Mouse (Mus musculus): Measurements from ENCODE around the gene H2al1a. TPM values are rescaled to one million over a fixed set of nuclear protein-coding genes. Genes with fewer than 3 reads are reported as not detected.
"Not testable (repeated sequence)": the region's sequence is repeated elsewhere in the genome, so short reads cannot be mapped to it uniquely, and the experiment has no call there.

H2al1a gene
- not detected in 2 replicates for polyA plus RNA-seq (2015; fragmentation: Nextera tagmentation; extraction: Ambion mirVana)

- H3K4me1 ChIP-seq (replicated peaks); H3K4me2 ChIP-seq (replicated peaks); H3K9me3 ChIP-seq; H3K27me3 ChIP-seq (replicated peaks); ATAC-seq; H3K4me3 ChIP-seq (replicated peaks); H3K9ac ChIP-seq; H3K27ac ChIP-seq; H3K36me3 ChIP-seq: not testable (repeated sequence)
- no CpG with 5 or more reads among the region's 3 CpGs for WGBS
Observed at GRCm38 (mm10) chrX:11298957-11299356, at the start of gene H2al1a. Gene H2al1a (plus strand): TSS chrX:11299257.

- H3K4me2 ChIP-seq (replicated peaks): no peak overlapping the region
- 0 out of 2 replicates have a peak, but pooled peaks cover 5% of the 10 kb centered on the region for H3K27me3 ChIP-seq (replicated peaks)
- 46% methylated on average over 12 of the region's 12 CpGs for WGBS
Observed at GRCm38 (mm10) chrX:11250155-11250554, 48.9 kb upstream of the H2al1a start.

DNA sequence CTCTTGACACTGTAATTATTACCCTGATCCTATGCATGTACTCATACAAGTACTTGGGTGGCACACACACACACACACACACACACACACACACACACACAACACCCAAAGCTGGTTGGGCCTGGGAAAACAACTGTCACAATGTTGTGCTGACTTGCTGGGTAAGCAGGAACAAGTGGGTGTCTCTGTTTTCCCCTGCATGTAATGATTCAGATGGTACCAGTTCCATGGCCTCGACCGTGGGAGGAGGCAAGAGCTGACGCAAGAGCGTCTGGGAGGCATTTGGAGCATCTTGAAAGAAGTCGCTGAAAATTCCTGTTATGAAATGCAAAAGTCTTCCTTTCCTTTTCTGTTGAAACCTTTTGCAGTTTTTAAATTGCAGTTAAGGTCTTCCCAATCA, 45.0 kb upstream of the H2al1a start:
- Histone ChIP-seq H3K27me3 (replicated peaks) (peaks cover 8% of the 10 kb centered on the region; the same call in 1 of the 2 replicates), H3K4me3 (replicated peaks) (no peak overlapping the region), H3K9me3 (no peaks in the 10 kb centered on the region), H3K4me2 (replicated peaks) (no peak overlapping the region), H3K4me1 (replicated peaks) (peaks cover 3% of the 10 kb centered on the region), H3K36me3 (no peaks in the 10 kb centered on the region), H3K27ac (no peak overlapping the region), H3K9ac (no peak overlapping the region)
- ATAC-seq: no peak
- WGBS: 43% methylated on average over 5 of the region's 5 CpGs

More at GRCm38 (mm10) chrX:11250155-11250554, 48.9 kb upstream of the H2al1a start:
- Histone ChIP-seq H3K9ac (no peak overlapping the region), H3K36me3 (no peaks in the 10 kb centered on the region), H3K4me1 (replicated peaks) (no peaks in the 10 kb centered on the region), H3K27ac (no peak overlapping the region), H3K4me3 (replicated peaks) (no peak overlapping the region), H3K9me3 (no peaks in the 10 kb centered on the region)
- ATAC-seq: no peak

- Histone ChIP-seq H3K36me3 (no peaks in the 10 kb centered on the region), H3K9ac (no peak overlapping the region), H3K4me3 (replicated peaks) (no peak overlapping the region), H3K9me3 (no peaks in the 10 kb centered on the region), H3K27me3 (replicated peaks) (peaks cover 8% of the 10 kb centered on the region; the same call in 1 of the 2 replicates), H3K4me2 (replicated peaks) (no peak overlapping the region), H3K27ac (no peak overlapping the region), H3K4me1 (replicated peaks) (peaks cover 3% of the 10 kb centered on the region)
- no peak for ATAC-seq
- 46% methylated on average over 11 of the region's 11 CpGs for WGBS
Observed at GRCm38 (mm10) chrX:11254521-11255207, 44.4 kb upstream of the H2al1a start.

DNA sequence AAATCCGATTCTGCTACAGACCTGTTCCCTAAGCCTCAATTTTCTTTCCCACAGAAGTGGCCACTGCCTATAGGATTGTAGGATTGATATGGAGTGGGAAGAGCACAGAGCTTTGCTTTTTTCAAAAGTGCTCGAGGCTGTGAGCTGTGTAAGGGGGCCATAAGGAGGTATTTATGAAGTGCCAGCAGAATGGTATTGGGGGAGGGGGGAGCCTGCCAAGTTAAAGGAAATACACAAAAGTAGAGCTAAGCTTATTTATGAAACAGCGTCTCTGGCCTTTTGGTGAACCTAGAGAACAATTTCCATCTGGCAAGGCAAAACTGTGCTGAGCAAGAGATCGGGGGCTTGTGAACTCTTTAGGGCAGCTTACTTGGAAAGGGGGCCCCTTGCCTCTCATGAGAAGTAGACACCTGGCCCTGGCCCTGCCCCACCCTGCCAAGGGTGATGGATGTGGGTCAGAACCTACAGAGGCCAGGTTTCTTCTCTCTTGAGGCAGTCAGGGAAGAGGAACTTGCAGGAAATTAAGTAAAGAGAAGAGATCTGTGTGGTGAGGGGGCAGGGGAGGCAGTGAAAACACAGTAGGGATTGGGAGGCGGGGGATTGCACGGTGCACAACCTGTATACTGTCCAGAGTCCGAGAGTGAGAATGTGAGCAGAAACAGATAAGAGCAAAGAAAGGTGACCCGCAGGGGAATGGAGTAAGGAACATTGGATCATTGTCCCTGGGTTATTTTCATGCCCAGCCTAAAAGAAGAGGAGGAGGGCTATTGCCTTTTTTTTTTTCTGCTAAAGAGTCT, 43.3 kb upstream of the H2al1a start:
- 40% methylated on average over 8 of the region's 8 CpGs for WGBS
- Histone ChIP-seq H3K36me3 (no peaks in the 10 kb centered on the region), H3K4me1 (replicated peaks) (peaks cover 3% of the 10 kb centered on the region), H3K9ac (no peak overlapping the region), H3K27ac (peak overlapping the region; percentile 48), H3K27me3 (replicated peaks) (peaks cover 8% of the 10 kb centered on the region; the same call in 1 of the 2 replicates), H3K4me3 (replicated peaks) (no peak overlapping the region), H3K4me2 (replicated peaks) (no peak overlapping the region), H3K9me3 (no peaks in the 10 kb centered on the region)
- no peak for ATAC-seq

DNA sequence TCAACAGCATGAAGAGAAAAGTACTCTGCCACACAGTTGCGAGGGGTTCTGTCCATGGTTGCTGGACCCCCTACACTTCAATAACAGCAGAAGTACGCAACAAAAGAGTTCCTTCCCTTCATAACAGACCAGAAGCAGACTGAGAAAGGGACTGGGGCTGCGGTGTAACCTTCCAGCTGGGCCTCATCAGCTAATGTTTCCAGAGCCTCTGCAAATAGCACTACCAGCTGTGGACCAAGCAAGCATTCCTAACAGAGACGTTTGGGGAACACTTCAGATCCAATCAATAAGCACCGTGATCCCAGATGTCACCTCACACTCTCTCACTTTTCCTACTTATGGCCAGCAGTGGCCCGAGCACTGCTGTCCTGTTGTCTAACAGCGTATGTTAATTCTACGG, 34.1 kb upstream of the H2al1a start:
- Histone ChIP-seq H3K9ac (no peak overlapping the region), H3K4me3 (replicated peaks) (no peak overlapping the region), H3K4me1 (replicated peaks) (no peaks in the 10 kb centered on the region), H3K9me3 (no peaks in the 10 kb centered on the region), H3K27me3 (replicated peaks) (no peaks in the 10 kb centered on the region), H3K27ac (no peak overlapping the region), H3K36me3 (no peaks in the 10 kb centered on the region), H3K4me2 (replicated peaks) (no peak overlapping the region)
- WGBS: 64% methylated on average over 8 of the region's 8 CpGs
- no peak for ATAC-seq

DNA sequence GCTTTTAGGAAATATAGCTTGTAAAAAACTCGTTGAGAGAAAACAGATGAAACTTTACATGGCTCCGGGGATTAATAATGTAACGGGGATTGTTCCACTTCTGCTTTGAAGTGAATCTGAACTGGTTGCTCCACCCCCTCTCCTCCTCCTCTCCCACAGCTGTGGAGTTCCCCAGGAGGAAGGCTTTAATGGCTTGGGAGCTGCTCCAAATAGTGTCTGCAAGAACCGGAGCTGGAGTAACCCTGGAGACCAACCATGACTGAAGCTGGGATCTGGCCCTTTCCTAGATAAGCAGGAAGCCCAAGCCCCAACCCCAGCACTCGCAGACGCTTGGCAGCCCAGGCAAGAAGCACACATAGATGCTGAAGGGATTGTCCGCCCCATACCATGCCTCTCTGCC, 31.3 kb upstream of the H2al1a start:
- no peaks in the 10 kb centered on the region for H3K9me3 ChIP-seq
- no peak overlapping the region for H3K4me3 ChIP-seq (replicated peaks)
- no peaks in the 10 kb centered on the region for H3K27me3 ChIP-seq (replicated peaks)
- ATAC-seq: peak; percentile 41; the same call in 1 of the 2 replicates
- no peak overlapping the region for H3K9ac ChIP-seq
- 45% methylated on average over 7 of the region's 7 CpGs for WGBS
- 0 out of 2 replicates have a peak overlapping the region, but pooled peaks have one; percentile 17 for H3K27ac ChIP-seq
- no peaks in the 10 kb centered on the region for H3K4me1 ChIP-seq (replicated peaks)
- H3K36me3 ChIP-seq: no peaks in the 10 kb centered on the region
- H3K4me2 ChIP-seq (replicated peaks): no peak overlapping the region

DNA sequence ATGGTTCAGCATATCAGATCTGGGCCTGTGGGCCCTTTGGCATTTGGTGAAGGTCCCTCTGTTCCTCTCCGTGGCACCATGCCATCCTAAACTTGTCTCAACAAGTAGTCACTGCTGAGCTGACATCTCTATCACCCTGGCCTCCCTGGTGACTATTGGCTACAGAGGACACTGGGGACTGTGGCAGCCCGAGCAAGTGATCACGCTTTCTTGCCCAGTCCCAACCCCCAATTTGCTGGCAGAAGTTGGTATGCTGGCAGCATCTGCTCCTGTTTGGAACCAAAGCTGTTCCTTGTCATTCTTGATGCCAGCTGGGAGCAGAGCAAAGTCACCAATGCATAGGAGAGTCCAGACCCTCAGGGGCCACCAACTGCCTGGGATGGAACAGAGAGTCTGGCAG, 30.0 kb upstream of the H2al1a start:
- Histone ChIP-seq H3K36me3 (no peaks in the 10 kb centered on the region), H3K4me1 (replicated peaks) (no peaks in the 10 kb centered on the region), H3K4me2 (replicated peaks) (no peak overlapping the region), H3K27me3 (replicated peaks) (no peaks in the 10 kb centered on the region), H3K27ac (no peak overlapping the region), H3K4me3 (replicated peaks) (no peak overlapping the region), H3K9ac (no peak overlapping the region), H3K9me3 (no peaks in the 10 kb centered on the region)
- WGBS: 83% methylated on average over 3 of the region's 3 CpGs
- no peak for ATAC-seq

DNA sequence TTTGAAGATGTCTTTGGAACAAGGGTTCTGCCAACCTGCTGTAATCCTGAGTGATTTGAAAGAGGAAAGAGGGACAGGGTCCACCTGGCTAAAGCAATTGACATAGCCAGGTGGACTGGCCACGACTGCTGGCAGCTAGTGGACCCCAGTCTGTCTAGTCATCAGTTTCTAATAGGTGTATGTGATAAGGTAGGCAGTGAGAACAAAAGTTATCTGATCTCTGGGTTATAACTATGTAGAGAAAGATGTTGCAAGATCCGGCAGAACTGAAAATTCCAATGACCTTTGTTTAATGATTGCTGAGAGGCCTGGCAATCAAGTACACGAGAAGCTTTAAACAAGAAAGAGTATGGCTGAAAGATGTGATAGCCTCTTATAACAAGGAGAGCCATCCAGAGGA, 25.9 kb upstream of the H2al1a start:
- Histone ChIP-seq H3K4me3 (replicated peaks) (no peak overlapping the region), H3K4me2 (replicated peaks) (no peak overlapping the region), H3K36me3 (no peaks in the 10 kb centered on the region), H3K27me3 (replicated peaks) (no peaks in the 10 kb centered on the region), H3K27ac (no peak overlapping the region), H3K9me3 (no peaks in the 10 kb centered on the region), H3K9ac (no peak overlapping the region), H3K4me1 (replicated peaks) (no peaks in the 10 kb centered on the region)
- 58% methylated on average over 3 of the region's 3 CpGs for WGBS
- ATAC-seq: peak; percentile 47; the same call in 1 of the 2 replicates

- Histone ChIP-seq H3K9ac (no peak overlapping the region), H3K9me3 (no peaks in the 10 kb centered on the region), H3K4me2 (replicated peaks) (no peak overlapping the region), H3K27me3 (replicated peaks) (no peaks in the 10 kb centered on the region), H3K4me1 (replicated peaks) (no peaks in the 10 kb centered on the region), H3K36me3 (no peaks in the 10 kb centered on the region), H3K4me3 (replicated peaks) (no peak overlapping the region), H3K27ac (no peak overlapping the region)
- no peak for ATAC-seq
- 67% methylated on average over 6 of the region's 6 CpGs for WGBS
Observed at GRCm38 (mm10) chrX:11277083-11277482, 22.0 kb upstream of the H2al1a start.

- 74% methylated on average over 2 of the region's 2 CpGs for WGBS
- Histone ChIP-seq H3K9me3 (no peaks in the 10 kb centered on the region), H3K9ac (no peak overlapping the region), H3K4me2 (replicated peaks) (no peak overlapping the region), H3K27ac (no peak overlapping the region), H3K4me1 (replicated peaks) (no peaks in the 10 kb centered on the region), H3K4me3 (replicated peaks) (no peak overlapping the region), H3K27me3 (replicated peaks) (no peaks in the 10 kb centered on the region), H3K36me3 (no peaks in the 10 kb centered on the region)
- ATAC-seq: no peak
Observed at GRCm38 (mm10) chrX:11280741-11281140, 18.3 kb upstream of the H2al1a start.

- no peak overlapping the region for H3K4me2 ChIP-seq (replicated peaks)
- peaks cover 5% of the 10 kb centered on the region; the same call in 1 of the 2 replicates for H3K4me1 ChIP-seq (replicated peaks)
- no peak overlapping the region for H3K4me3 ChIP-seq (replicated peaks)
- no peak overlapping the region for H3K9ac ChIP-seq
- no peak overlapping the region for H3K27ac ChIP-seq
- H3K27me3 ChIP-seq (replicated peaks): no peaks in the 10 kb centered on the region; the same call in 1 of the 2 replicates
- H3K36me3 ChIP-seq: no peaks in the 10 kb centered on the region
- H3K9me3 ChIP-seq: no peaks in the 10 kb centered on the region
- ATAC-seq: peak; percentile 25; the same call in 1 of the 2 replicates
- 46% methylated on average over 14 of the region's 14 CpGs for WGBS
Observed at GRCm38 (mm10) chrX:11288306-11288882, 10.7 kb upstream of the H2al1a start.
